Mouse (Mus musculus): ENCODE results near the gene Chit1.

DNA sequence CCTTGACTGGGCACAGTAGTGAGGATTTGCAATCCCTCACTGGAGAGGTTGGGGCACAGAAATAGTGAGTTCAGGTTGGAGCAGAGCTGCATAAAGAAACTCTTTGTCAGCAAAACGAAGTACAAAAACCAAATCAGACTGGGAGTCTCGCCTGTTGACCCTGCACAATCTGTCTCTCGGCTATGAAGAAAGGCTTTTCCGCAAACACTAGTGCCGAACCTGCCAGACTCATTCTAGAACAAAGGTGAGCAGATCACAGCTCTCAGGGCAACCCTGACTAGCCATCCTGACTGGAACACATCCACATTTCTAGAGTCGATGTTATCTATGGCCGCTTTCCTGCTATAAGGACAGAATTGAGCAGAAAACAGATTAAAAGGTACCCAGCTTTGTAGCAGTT is 62.0 kb downstream of the Chit1 start:
- TF ChIP-seq POLR2A (IDR thresholded peaks at IDR 0.05; ENCODE audit: low read depth, low read length) (no peak), CTCF (conservative IDR thresholded peaks at IDR 0.05; ENCODE audit: insufficient read depth, insufficient read length, low read depth, low read length) (no peak)

Measured in kidney, adult 2 months (tissue).